Mouse (Mus musculus): ENCODE results near the gene Styx. TPM values are rescaled to one million over a fixed set of nuclear protein-coding genes. Genes with fewer than 3 reads are reported as not detected.

Gene Styx
- total and polyA plus RNA-seq, 2 experiments from 2014 or later = 35.9 to 72.2 TPM

DNA sequence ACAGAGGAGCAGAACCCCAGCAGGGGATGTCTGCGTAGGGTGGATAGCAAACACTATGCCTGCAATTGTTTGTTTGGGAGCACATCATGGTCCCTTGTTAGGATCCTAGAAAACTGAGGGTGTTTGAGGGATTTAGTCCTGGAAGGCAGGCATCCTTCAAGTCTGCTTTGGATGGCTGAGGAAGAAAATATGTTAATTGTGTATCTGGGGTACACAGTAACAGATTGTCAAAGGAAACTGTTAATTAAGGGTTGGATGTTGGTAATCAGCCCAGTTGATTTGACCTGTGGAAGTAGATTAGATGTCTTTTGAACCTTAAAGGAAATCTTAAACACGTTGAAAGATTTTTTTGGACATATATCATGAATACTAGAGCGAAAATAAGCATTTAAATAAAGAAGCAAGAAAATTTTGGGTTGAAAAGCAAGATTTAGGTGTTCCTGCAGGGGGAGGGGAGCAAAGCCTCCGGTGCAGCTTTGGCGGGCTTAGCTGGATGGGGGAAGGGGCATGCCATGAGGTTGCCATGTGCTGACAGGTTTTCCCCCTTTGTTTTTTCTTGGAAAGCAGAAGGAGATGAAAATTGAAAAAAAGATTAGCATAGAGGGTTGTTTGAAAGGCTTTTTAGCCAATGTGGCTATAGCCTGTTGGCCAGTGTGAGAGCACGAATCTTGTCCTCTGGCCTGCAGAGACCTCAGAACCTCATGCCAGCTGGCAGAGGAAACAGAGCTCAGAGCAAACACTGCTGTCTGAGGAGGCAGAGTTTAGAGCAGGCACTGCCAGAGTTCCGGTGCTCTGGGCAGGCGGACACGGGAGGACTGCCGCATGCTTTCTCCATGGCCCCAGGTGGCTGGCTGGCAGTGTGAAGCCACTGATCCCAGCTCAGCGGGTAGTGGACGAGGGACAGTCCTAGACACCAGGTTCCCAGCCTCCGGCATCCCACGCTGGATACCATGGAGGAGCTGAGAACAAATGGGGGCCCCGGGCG, 13.6 kb downstream of the Styx start:
- H3K27me3 ChIP-seq (ENCODE audit: insufficient read depth, low read length) = no peaks in the 10 kb centered on the region
- no peak overlapping the region for H3K4me3 ChIP-seq (ENCODE audit: low read depth, low read length)
- peaks cover 4% of the 10 kb centered on the region for H3K36me3 ChIP-seq (ENCODE audit: insufficient read depth)
- 0 out of 2 replicates have a peak, but pooled peaks cover under 1% of the 10 kb centered on the region for H3K9me3 ChIP-seq (ENCODE audit: low read length)
- peak; percentile 83 for ATAC-seq
- 43% methylated on average over 16 of the region's 16 CpGs for WGBS
- no peak overlapping the region for H3K4me2 ChIP-seq (ENCODE audit: low read depth)
- 0 out of 2 replicates have a peak, but pooled peaks cover 3% of the 10 kb centered on the region for H3K4me1 ChIP-seq (ENCODE audit: insufficient read depth)
- TF ChIP-seq CTCF (IDR thresholded peaks at IDR 0.05; ENCODE audit: low read depth) = no peak
- DNase-seq = peak; percentile 60
- peak overlapping the region; percentile 47; the same call in 1 of the 2 replicates for H3K27ac ChIP-seq (ENCODE audit: low read depth, low read length)
- H3K9ac ChIP-seq = no peak overlapping the region

GRCm38 (mm10) chr14:45365196-45365587, 14.3 kb downstream of the Styx start:
- Histone ChIP-seq H3K4me1 (ENCODE audit: insufficient read depth) (0 out of 2 replicates have a peak, but pooled peaks cover 3% of the 10 kb centered on the region), H3K9ac (no peak overlapping the region), H3K27me3 (ENCODE audit: insufficient read depth, low read length) (no peaks in the 10 kb centered on the region), H3K27ac (ENCODE audit: low read depth, low read length) (peak overlapping the region; percentile 47; the same call in 1 of the 2 replicates), H3K9me3 (ENCODE audit: low read length) (0 out of 2 replicates have a peak, but pooled peaks cover 5% of the 10 kb centered on the region), H3K4me2 (ENCODE audit: low read depth) (no peak overlapping the region), H3K4me3 (ENCODE audit: low read depth, low read length) (no peak overlapping the region), H3K36me3 (ENCODE audit: insufficient read depth) (peaks cover 10% of the 10 kb centered on the region)
- ATAC-seq (no peak), DNase-seq (no peak)
- 71% methylated on average over 6 of the region's 6 CpGs for WGBS
- TF ChIP-seq CTCF (IDR thresholded peaks at IDR 0.05; ENCODE audit: low read depth) = no peak

DNA sequence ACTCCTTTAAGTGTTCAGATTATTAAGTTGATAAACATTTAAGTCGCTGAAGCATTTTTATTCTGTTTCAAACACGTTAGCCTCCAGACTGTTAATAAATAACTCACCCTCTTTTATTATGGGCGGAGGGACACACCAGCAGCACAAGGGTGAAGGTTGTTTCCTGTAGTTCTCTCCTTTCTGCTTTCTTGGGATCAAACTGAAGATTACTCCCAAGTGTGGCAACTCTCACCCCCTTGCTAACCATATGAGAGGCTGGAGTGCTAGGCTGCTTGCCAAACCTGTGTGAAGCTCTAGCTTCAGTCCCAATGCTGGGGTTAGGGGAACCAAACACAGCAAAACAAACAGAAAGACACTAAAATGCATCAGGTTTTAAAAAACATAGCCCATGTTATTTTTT, 27.9 kb downstream of the Styx start:
- no peaks in the 10 kb centered on the region for H3K4me1 ChIP-seq (ENCODE audit: insufficient read depth)
- DNase-seq (no peak), ATAC-seq (no peak)
- H3K4me3 ChIP-seq (ENCODE audit: low read depth, low read length) = no peak overlapping the region
- H3K36me3 ChIP-seq (ENCODE audit: insufficient read depth) = peaks cover 15% of the 10 kb centered on the region
- H3K27ac ChIP-seq (ENCODE audit: low read depth, low read length) = no peak overlapping the region
- TF ChIP-seq CTCF (IDR thresholded peaks at IDR 0.05; ENCODE audit: low read depth) = no peak
- H3K27me3 ChIP-seq (ENCODE audit: insufficient read depth, low read length) = no peaks in the 10 kb centered on the region
- H3K4me2 ChIP-seq (ENCODE audit: low read depth) = no peak overlapping the region
- WGBS = 89% methylated on average over 3 of the region's 3 CpGs
- H3K9ac ChIP-seq = no peak overlapping the region
- no peaks in the 10 kb centered on the region for H3K9me3 ChIP-seq (ENCODE audit: low read length)

- Histone ChIP-seq H3K27me3 (ENCODE audit: insufficient read depth, low read length) (no peaks in the 10 kb centered on the region), H3K9me3 (ENCODE audit: low read length) (no peaks in the 10 kb centered on the region), H3K36me3 (ENCODE audit: insufficient read depth) (peaks cover 15% of the 10 kb centered on the region), H3K27ac (ENCODE audit: low read depth, low read length) (no peak overlapping the region), H3K4me1 (ENCODE audit: insufficient read depth) (no peaks in the 10 kb centered on the region), H3K4me2 (ENCODE audit: low read depth) (no peak overlapping the region), H3K4me3 (ENCODE audit: low read depth, low read length) (no peak overlapping the region), H3K9ac (no peak overlapping the region)
- ATAC-seq = peak; percentile 69
- 62% methylated on average over 6 of the region's 6 CpGs for WGBS
- peak; percentile 8 for DNase-seq
- TF ChIP-seq CTCF (IDR thresholded peaks at IDR 0.05; ENCODE audit: low read depth) = no peak
These were observed 29.9 kb downstream of the Styx start for GRCm38 (mm10) chr14:45380756-45381155.

DNA sequence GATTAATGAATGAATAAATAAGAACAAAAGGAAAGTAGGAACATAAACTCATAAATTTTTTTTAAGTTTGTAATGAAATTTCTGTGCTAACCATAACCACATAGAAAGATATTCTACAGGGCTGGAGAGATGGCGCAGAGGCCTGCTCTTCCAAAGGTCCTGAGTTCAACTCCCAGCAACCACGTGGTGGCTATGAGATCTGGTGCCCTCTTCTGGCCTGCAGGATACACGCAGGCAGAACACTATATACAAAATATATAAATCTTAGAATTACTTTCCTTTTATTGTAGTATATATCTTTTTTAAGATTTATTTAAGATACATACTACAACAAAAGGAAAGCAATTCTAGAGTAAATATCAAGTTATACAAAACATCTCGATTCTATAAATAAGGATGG, 32.0 kb downstream of the Styx start:
- Histone ChIP-seq H3K27me3 (ENCODE audit: insufficient read depth, low read length) (no peaks in the 10 kb centered on the region), H3K4me1 (ENCODE audit: insufficient read depth) (peaks cover 5% of the 10 kb centered on the region), H3K4me3 (ENCODE audit: low read depth, low read length) (no peak overlapping the region), H3K4me2 (ENCODE audit: low read depth) (no peak overlapping the region), H3K27ac (ENCODE audit: low read depth, low read length) (no peak overlapping the region), H3K36me3 (ENCODE audit: insufficient read depth) (peaks cover 15% of the 10 kb centered on the region), H3K9me3 (ENCODE audit: low read length) (no peaks in the 10 kb centered on the region), H3K9ac (no peak overlapping the region)
- peak; percentile 25; the same call in 1 of the 2 replicates for TF ChIP-seq CTCF (IDR thresholded peaks at IDR 0.05; ENCODE audit: low read depth)
- no peak for DNase-seq
- WGBS = 83% methylated on average over 4 of the region's 4 CpGs
- ATAC-seq = no peak

DNA sequence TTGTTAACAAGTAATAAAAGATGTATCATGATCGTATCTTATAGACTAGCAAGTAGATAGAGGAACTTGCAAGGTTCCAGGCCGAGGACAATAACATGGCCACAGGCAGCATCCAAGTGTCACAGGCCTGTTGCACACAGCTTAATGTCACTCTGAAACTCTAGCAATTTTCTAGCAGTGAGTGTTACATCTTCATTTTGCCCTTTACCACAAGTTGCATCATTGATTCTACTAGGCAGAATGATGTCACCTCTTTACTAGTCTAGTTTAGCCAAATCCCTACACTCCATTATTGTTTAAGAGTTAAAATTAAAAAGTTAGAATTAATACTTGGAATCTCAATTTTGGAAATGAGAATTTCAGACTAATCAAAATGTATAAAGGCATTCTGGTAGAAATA, 34.7 kb downstream of the Styx start:
- Histone ChIP-seq H3K27ac (ENCODE audit: low read depth, low read length) (no peak overlapping the region), H3K4me3 (ENCODE audit: low read depth, low read length) (no peak overlapping the region), H3K9ac (no peak overlapping the region), H3K27me3 (ENCODE audit: insufficient read depth, low read length) (no peaks in the 10 kb centered on the region), H3K4me1 (ENCODE audit: insufficient read depth) (peaks cover 10% of the 10 kb centered on the region), H3K4me2 (ENCODE audit: low read depth) (no peak overlapping the region), H3K36me3 (ENCODE audit: insufficient read depth) (no peaks in the 10 kb centered on the region; the same call in 1 of the 2 replicates), H3K9me3 (ENCODE audit: low read length) (no peaks in the 10 kb centered on the region)
- no peak for DNase-seq
- ATAC-seq = no peak
- TF ChIP-seq CTCF (IDR thresholded peaks at IDR 0.05; ENCODE audit: low read depth) = no peak
- 93% methylated on average over 2 of the region's 2 CpGs for WGBS

- no peaks in the 10 kb centered on the region for H3K9me3 ChIP-seq (ENCODE audit: low read length)
- DNase-seq = no peak
- H3K36me3 ChIP-seq (ENCODE audit: insufficient read depth) = no peaks in the 10 kb centered on the region
- H3K4me1 ChIP-seq (ENCODE audit: insufficient read depth) = peaks cover 10% of the 10 kb centered on the region
- peak overlapping the region; percentile 87 for H3K4me2 ChIP-seq (ENCODE audit: low read depth)
- TF ChIP-seq CTCF (IDR thresholded peaks at IDR 0.05; ENCODE audit: low read depth) = no peak
- peak overlapping the region; percentile 74; the same call in 1 of the 2 replicates for H3K4me3 ChIP-seq (ENCODE audit: low read depth, low read length)
- H3K27me3 ChIP-seq (ENCODE audit: insufficient read depth, low read length) = no peaks in the 10 kb centered on the region
- H3K9ac ChIP-seq = no peak overlapping the region
- no peak for ATAC-seq
- H3K27ac ChIP-seq (ENCODE audit: low read depth, low read length) = no peak overlapping the region
- 22% methylated on average over 2 of the region's 2 CpGs for WGBS
These were observed 36.6 kb downstream of the Styx start for GRCm38 (mm10) chr14:45387480-45387879.

Data from forebrain, postnatal 0 days (tissue).